Mouse (Mus musculus) left cerebral cortex, postnatal 14 days (tissue): ENCODE results near the gene Slc32a1. TPM values are rescaled to one million over a fixed set of nuclear protein-coding genes. Genes with fewer than 3 reads are reported as not detected.
A peak's percentile ranks its signal among the peaks of the same experiment; 100 is the strongest.

ENCODE experiments used
- DNase-seq, 2 experiments: peaks; one replicate each; pipeline ENCODE4 v3.0.0; 2021 to 2022; ENCODE audit warnings: low spot score in 2 of 2, mixed read lengths in 1 of 2
- intact Hi-C: fragments of 180-260 bp; cut with DNase I; formaldehyde crosslinking; loops from one replicate; pipeline ENCODE4 v1.15.1; 2025
- microRNA-seq, 2 experiments: library from miRNA; unstranded; fragments of <30 nt; microRNA quantifications; one replicate each; pipeline ENCODE4 v1.2.0; 2022
- total RNA-seq, 2 experiments: library from RNA; stranded (reverse); gene quantifications; 2 replicates each; pipeline ENCODE4 v1.2.3; 2021

The Slc32a1 gene
- total RNA-seq, 2 experiments from 2014 or later: 89.6 to 100.0 TPM

- intact Hi-C loops: no loop called here
- DNase-seq: no peak
These were observed 40.8 kb downstream of the Slc32a1 start for GRCm38 (mm10) chr2:158651159-158651908.

GRCm38 (mm10) chr2:158652985-158653384 lies 42.4 kb downstream of the Slc32a1 start:
- peak; percentile 88 to 92 for DNase-seq
- intact Hi-C loops: no loop called here

GRCm38 (mm10) chr2:158654717-158655116 lies 44.1 kb downstream of the Slc32a1 start:
- intact Hi-C loops: no loop called here
- no peak for DNase-seq

- intact Hi-C loops: no loop called here
These were observed 45.2 kb downstream of the Slc32a1 start for GRCm38 (mm10) chr2:158655806-158656205.

GRCm38 (mm10) chr2:158658822-158659221 lies 48.3 kb downstream of the Slc32a1 start:
- intact Hi-C loops: no loop called here
- DNase-seq: no peak

More at GRCm38 (mm10) chr2:158655806-158656205, 45.2 kb downstream of the Slc32a1 start:
- DNase-seq: no peak

- DNase-seq: no peak
- intact Hi-C loops: no loop called here
These were observed 48.8 kb downstream of the Slc32a1 start for GRCm38 (mm10) chr2:158659346-158659745.

GRCm38 (mm10) chr2:158665098-158665497 lies 54.5 kb downstream of the Slc32a1 start, which contains the start of gene Ppp1r16b:
Gene Ppp1r16b (plus strand): TSS chr2:158665398.
- DNase-seq: no peak
- intact Hi-C loops: loop anchor here (5.0 kb wide), 1 partner anchor 77 kb away; no protein-coding TSS in a partner anchor

Small RNA genes within 50 kb of the gene (microRNA-seq; reads per million reads assigned to microRNA genes)
- 4.7 to 5.0 reads per million in 2 experiments for gene Mir3474

Other genes starting within 250 kb of the Slc32a1 start
- gene Snhg11, start 235.1 kb upstream of the Slc32a1 start, total RNA-seq: 100 to 1,000 TPM; 568 to 604 TPM
- gene Ralgapb, start 200.9 kb upstream of the Slc32a1 start, total RNA-seq: 10 to 100 TPM; 93.1 to 93.2 TPM
- not detected for gene Adig, start 108.2 kb upstream of the Slc32a1 start, total RNA-seq
- not detected for gene Arhgap40, start 98.0 kb upstream of the Slc32a1 start, total RNA-seq
- gene Actr5, start 14.1 kb downstream of the Slc32a1 start, total RNA-seq: 10 to 100 TPM in 1 of 2 experiments, 1 to 10 TPM in 1; 9.1 to 10.1 TPM
- gene Ppp1r16b, start 54.6 kb downstream of the Slc32a1 start, total RNA-seq: 10 to 100 TPM; 74.2 to 76.5 TPM
- gene Fam83d, start 157.3 kb downstream of the Slc32a1 start, total RNA-seq: 1 to 10 TPM; 1.0 to 1.3 TPM
- 10 to 100 TPM; 14.1 to 17.4 TPM for gene Dhx35, start 184.0 kb downstream of the Slc32a1 start, total RNA-seq